Mouse (Mus musculus) neutrophil, adult 59 days (primary cell): Measurements from ENCODE around the gene Ifi27l2b. TPM values are rescaled to one million over a fixed set of nuclear protein-coding genes. Genes with fewer than 3 reads are reported as not detected.

ENCODE experiments used
- total RNA-seq, 2 experiments: library from RNA; stranded (reverse); gene quantifications; 1 replicate in 1 of 2; 2 replicates in 1 of 2; pipeline ENCODE4 v1.2.4; 2023

The Ifi27l2b gene
- total RNA-seq, result not detected

GRCm38 (mm10) chr12:103457140-103457539, at the start of gene Ifi27l2b:
Gene Ifi27l2b, minus strand, starts transcription at chr12:103457223.

GRCm38 (mm10) chr12:103443524-103443923, 13.5 kb downstream of the Ifi27l2b start, which contains the start of gene Ifi27l2a:
Gene Ifi27l2a, minus strand, starts transcription at chr12:103443680.

GRCm38 (mm10) chr12:103433986-103434731, 22.9 kb downstream of the Ifi27l2b start, which contains the start of gene Ifi27:
Gene Ifi27, plus strand, starts transcription at chr12:103434211.

GRCm38 (mm10) chr12:103425729-103426470, 31.1 kb downstream of the Ifi27l2b start, which contains the start of gene Ddx24:
Gene Ddx24, minus strand, starts transcription at chr12:103425830.

GRCm38 (mm10) chr12:103407720-103408119, 49.3 kb downstream of the Ifi27l2b start, which contains the start of gene 9330161L09Rik:
Gene 9330161L09Rik, minus strand, starts transcription at chr12:103407820.

Other genes starting within 250 kb of the Ifi27l2b start
- gene Prima1, start 215.1 kb downstream of the Ifi27l2b start, total RNA-seq, result not detected
- gene Fam181a, start 146.2 kb downstream of the Ifi27l2b start, total RNA-seq, result not detected
- under 1 TPM in 1 of 2 experiments, not detected in 1; 0.79 TPM for gene Asb2, start 101.2 kb downstream of the Ifi27l2b start, total RNA-seq
- 1 to 10 TPM; 1.6 to 1.7 TPM for gene Otub2, start 68.5 kb downstream of the Ifi27l2b start, total RNA-seq
- 1 to 10 TPM; 1.8 to 2.8 TPM for gene 9330161L09Rik, start 49.4 kb downstream of the Ifi27l2b start, total RNA-seq
- gene Ddx24, start 31.4 kb downstream of the Ifi27l2b start, total RNA-seq, result 10 to 100 TPM; 68.0 to 74.2 TPM
- 10 to 100 TPM; 78.0 to 93.2 TPM for gene Ifi27, start 23.0 kb downstream of the Ifi27l2b start, total RNA-seq
- gene Ifi27l2a, start 13.5 kb downstream of the Ifi27l2b start, total RNA-seq, result 10 to 100 TPM; 81.8 to 83.1 TPM
- not detected for gene Ppp4r4, start 75.1 kb upstream of the Ifi27l2b start, total RNA-seq
- gene Serpina10, start 174.2 kb upstream of the Ifi27l2b start, total RNA-seq, result under 1 TPM in 1 of 2 experiments, not detected in 1; 0.29 TPM
- not detected for gene Serpina6, start 200.0 kb upstream of the Ifi27l2b start, total RNA-seq
- gene Serpina16, start 218.9 kb upstream of the Ifi27l2b start, total RNA-seq, result not detected
- not detected for gene Serpina1f, start 238.3 kb upstream of the Ifi27l2b start, total RNA-seq